Comparison of ENCODE assay signal across 7 mouse cellular contexts in the genomic region with DNA sequence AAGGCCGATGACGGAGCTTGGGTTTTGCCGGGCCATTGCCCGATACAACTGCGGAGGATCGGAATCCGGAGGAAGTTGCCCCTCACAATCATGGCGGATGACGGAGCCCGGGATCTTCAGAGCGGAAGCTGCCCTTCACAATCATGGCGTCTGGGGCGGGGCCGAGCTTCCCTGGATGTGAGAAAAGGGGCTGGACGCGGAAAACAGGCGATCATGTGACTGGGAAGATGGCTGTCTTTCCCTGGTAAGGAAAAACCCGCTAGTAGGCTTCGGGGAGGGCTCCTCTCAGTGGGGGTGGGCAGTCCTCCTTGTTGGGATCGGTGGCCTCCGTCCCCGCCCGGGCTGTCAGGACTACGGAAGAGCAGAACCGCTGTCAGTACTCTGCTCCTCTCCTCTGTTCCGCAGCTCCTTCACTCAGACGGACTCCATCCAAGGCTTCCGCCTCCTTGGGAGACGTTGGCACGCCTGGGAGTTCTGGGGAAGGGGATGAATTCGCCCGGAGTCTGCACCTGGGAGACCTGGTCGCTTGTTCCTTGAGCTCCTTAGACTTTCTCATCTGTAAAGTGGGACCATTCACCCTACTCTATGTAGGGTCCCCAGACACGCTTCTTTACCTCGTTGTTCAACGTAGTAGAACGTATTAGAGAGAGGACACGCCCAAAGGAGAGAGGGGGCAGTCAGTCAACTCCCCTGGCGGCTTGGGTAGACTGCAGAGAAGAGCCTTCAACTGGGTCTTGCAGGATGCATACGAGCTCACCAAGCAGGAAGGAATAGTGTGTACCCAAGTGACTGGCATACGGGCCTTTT. TPM values are rescaled to one million over a fixed set of nuclear protein-coding genes. Genes with fewer than 3 reads are reported as not detected.
DNase-seq lines count a peak whose midpoint lies in the region; ATAC-seq lines count a peak whose summit lies in the region.

No protein-coding gene starts in this region.

- peaks cover 8% of the 10 kb centered on the region; the same call in 1 of the 2 replicates for H3K4me1 ChIP-seq in intestine, embryonic 15.5 days (replicated peaks)
- peaks cover 12% of the 10 kb centered on the region for H3K4me1 ChIP-seq in midbrain, embryonic 10.5 days

- no peak overlapping the region; the same call in 1 of the 2 replicates for H3K27ac ChIP-seq in intestine, embryonic 15.5 days
- H3K27ac ChIP-seq in midbrain, embryonic 10.5 days (replicated peaks) = peak overlapping the region; percentile 85

- WGBS in intestine, embryonic 15.5 days = 2% methylated on average over 41 of the region's 41 CpGs
- WGBS in midbrain, embryonic 10.5 days = 3% methylated on average over 41 of the region's 41 CpGs

- H3K4me3 ChIP-seq in intestine, embryonic 15.5 days (replicated peaks) = peak overlapping the region; percentile 74
- peak overlapping the region; percentile 81 for H3K4me3 ChIP-seq in midbrain, embryonic 10.5 days

- H3K9me3 ChIP-seq in intestine, embryonic 15.5 days = no peaks in the 10 kb centered on the region
- H3K9me3 ChIP-seq in midbrain, embryonic 10.5 days (replicated peaks) = no peaks in the 10 kb centered on the region

- no peaks in the 10 kb centered on the region for H3K27me3 ChIP-seq in intestine, embryonic 15.5 days (replicated peaks)
- H3K27me3 ChIP-seq in midbrain, embryonic 10.5 days (ENCODE audit: low read depth, poor library complexity, severe bottlenecking) = no peaks in the 10 kb centered on the region

- peak overlapping the region; percentile 75 for H3K4me2 ChIP-seq in intestine, embryonic 15.5 days (replicated peaks)

- intact Hi-C loops in gastrocnemius, postnatal 36 days (cut with DNase I) = no loop called here
- intact Hi-C loops in left cerebral cortex, postnatal 25 days (cut with DNase I) = no loop called here

- no peaks in the 10 kb centered on the region for H3K36me3 ChIP-seq in intestine, embryonic 15.5 days
- H3K36me3 ChIP-seq in midbrain, embryonic 10.5 days = peaks cover 31% of the 10 kb centered on the region

- peak; percentile 97 for ATAC-seq in intestine, embryonic 15.5 days

- H3K9ac ChIP-seq in intestine, embryonic 15.5 days = peak overlapping the region; percentile 66

- DNase-seq in adrenal gland, adult 2 months = peak; percentile 96
- DNase-seq in embryo, embryonic 11.5 days (ENCODE audit: low read depth, low spot score) = peak; percentile 95
- peak; percentile 91 to 96 for DNase-seq in gastrocnemius, postnatal 36 days
- DNase-seq in left cerebral cortex, postnatal 25 days (ENCODE audit: low spot score in 2 of 2) = peak; percentile 95 to 98
- DNase-seq in midbrain, embryonic 10.5 days (ENCODE audit: low spot score) = peak; percentile 97
- DNase-seq in right cerebral cortex, postnatal 4 days = peak; percentile 98

RNA-seq across cellular contexts. Expression of a gene that starts 0.7 kb away (rescaled TPM):
- total RNA-seq in adrenal gland, adult 2 months (2021) = 10 to 100 TPM; 52.2 to 85.3 TPM
- 25.2 and 32.6 TPM in 2 replicates for polyA plus RNA-seq in adrenal gland, adult 2 months (2012; rRNA removed)
- 10 to 100 TPM; 17.7 to 20.2 TPM for total RNA-seq in gastrocnemius, postnatal 36 days (2021)
- 71.3 and 72.6 TPM in 2 replicates for polyA plus RNA-seq in intestine, embryonic 15.5 days (2015; fragmentation: Nextera tagmentation; extraction: Ambion mirVana)
- total RNA-seq in left cerebral cortex, postnatal 25 days (2021) = 10 to 100 TPM; 51.2 to 58.2 TPM
- polyA plus RNA-seq in midbrain, embryonic 10.5 days (2016; fragmentation: Nextera tagmentation; extraction: Ambion mirVana) = 68.6 and 84.0 TPM in 2 replicates

RNA-seq across cellular contexts. Expression of a gene that starts 28.4 kb away (rescaled TPM):
- 1 to 10 TPM; 4.6 to 7.5 TPM for total RNA-seq in adrenal gland, adult 2 months (2021)
- 0.85 and 0.93 TPM in 2 replicates for polyA plus RNA-seq in adrenal gland, adult 2 months (2012; rRNA removed)
- total RNA-seq in gastrocnemius, postnatal 36 days (2021) = 1 to 10 TPM; 1.9 to 2.3 TPM
- 10.0 and 10.7 TPM in 2 replicates for polyA plus RNA-seq in intestine, embryonic 15.5 days (2015; fragmentation: Nextera tagmentation; extraction: Ambion mirVana)
- 10 to 100 TPM; 44.5 to 47.7 TPM for total RNA-seq in left cerebral cortex, postnatal 25 days (2021)
- polyA plus RNA-seq in midbrain, embryonic 10.5 days (2016; fragmentation: Nextera tagmentation; extraction: Ambion mirVana) = 33.0 and 40.4 TPM in 2 replicates

RNA-seq across cellular contexts. Expression of a gene that starts 35.2 kb away (rescaled TPM):
- total RNA-seq in adrenal gland, adult 2 months (2021) = 100 to 1,000 TPM; 111 to 162 TPM
- 1,038 and 1,224 TPM in 2 replicates for polyA plus RNA-seq in adrenal gland, adult 2 months (2012; rRNA removed)
- 10 to 100 TPM; 33.4 to 35.8 TPM for total RNA-seq in gastrocnemius, postnatal 36 days (2021)
- 124 and 127 TPM in 2 replicates for polyA plus RNA-seq in intestine, embryonic 15.5 days (2015; fragmentation: Nextera tagmentation; extraction: Ambion mirVana)
- 100 to 1,000 TPM; 288 TPM for total RNA-seq in left cerebral cortex, postnatal 25 days (2021)
- 78.0 and 90.9 TPM in 2 replicates for polyA plus RNA-seq in midbrain, embryonic 10.5 days (2016; fragmentation: Nextera tagmentation; extraction: Ambion mirVana)

Comparison
In these comparisons a context has a peak if more than half of its experiments do, and no peak if none do; other contexts are left out.
1. RNA of a gene that starts 28.4 kb away (total RNA-seq): 44.5 to 47.7 TPM in left cerebral cortex, postnatal 25 days; 4.6 to 7.5 TPM in adrenal gland, adult 2 months and 1.9 to 2.3 TPM in gastrocnemius, postnatal 36 days; every median in the first group is over 4 times any median in the second.
2. Peak in every context shown above with its lines, with median percentiles within 50 percentile points of each other: DNase-seq.